Mouse (Mus musculus) C2C12 (cell line): ENCODE data around the gene Foxk2.

Source experiments
- CEBPB ChIP-seq: IDR thresholded peaks from one replicate; pipeline ENCODE4 v1.6.1; 2011; ENCODE audit warnings: low read depth, mild to moderate bottlenecking, control low read depth, moderate library complexity
- CTCF ChIP-seq: IDR thresholded peaks from one replicate; pipeline ENCODE4 v1.5.1; 2011; ENCODE audit not compliant: control insufficient read depth, insufficient read depth, insufficient read length
- FOSL1 ChIP-seq: IDR thresholded peaks from one replicate; pipeline ENCODE4 v1.8.0; 2011; ENCODE audit warnings: mild to moderate bottlenecking, low read length; ENCODE audit not compliant: poor library complexity, insufficient read depth, severe bottlenecking
- MAX ChIP-seq: IDR thresholded peaks from one replicate; pipeline ENCODE4 v1.6.1; 2011; ENCODE audit warnings: mild to moderate bottlenecking, control low read depth
- MYOG ChIP-seq: IDR thresholded peaks from one replicate; pipeline ENCODE4 v1.6.1; 2011; ENCODE audit not compliant: control insufficient read depth, insufficient read length; ENCODE audit errors: extremely low read depth
- USF1 ChIP-seq: IDR thresholded peaks from one replicate; pipeline ENCODE4 v1.6.1; 2011; ENCODE audit warnings: low read depth, mild to moderate bottlenecking, control low read depth, moderate library complexity

- TF ChIP-seq MAX (no peak), CTCF (no peak), USF1 (no peak), MYOG (no peak), FOSL1 (no peak), CEBPB (no peak)
Observed at GRCm38 (mm10) chr11:121282911-121283310, 23.1 kb downstream of the Foxk2 start.
